Mouse (Mus musculus) embryonic fibroblast, embryonic 13.5 days (primary cell): Measurements from ENCODE around the gene Cx3cr1. TPM values are rescaled to one million over a fixed set of nuclear protein-coding genes. Genes with fewer than 3 reads are reported as not detected.

Source experiments
- H3K27ac ChIP-seq: 2 replicates; pipeline ENCODE4 v1.5.1; 2012; ENCODE audit warnings: low read length, control low read depth, inconsistent platforms; ENCODE audit not compliant: insufficient read depth
- H3K4me1 ChIP-seq: 2 replicates; pipeline ENCODE4 v1.6.1; 2011; ENCODE audit warnings: low read length; ENCODE audit not compliant: control insufficient read depth, insufficient read depth
- H3K4me3 ChIP-seq: 2 replicates; pipeline ENCODE4 v1.5.1; 2011; ENCODE audit warnings: mild to moderate bottlenecking, control low read depth, low read length; ENCODE audit not compliant: insufficient read depth
- CTCF ChIP-seq: IDR thresholded peaks from 2 replicates; pipeline ENCODE4 v1.5.1; 2011; ENCODE audit warnings: mild to moderate bottlenecking, control low read depth, low read length, moderate library complexity, borderline replicate concordance; ENCODE audit not compliant: insufficient read depth
- POLR2A ChIP-seq: IDR thresholded peaks from 2 replicates; pipeline ENCODE4 v1.6.1; 2011; ENCODE audit warnings: low read depth, mild to moderate bottlenecking, control low read depth, low read length, moderate library complexity
- polyA plus RNA-seq: library from polyadenylated mRNA; stranded (reverse); fragments of >200 nt; gene quantifications from 2 replicates; pipeline ENCODE4 v1.2.4, GENCODE M21; 2011; ENCODE audit warnings: low read depth; ENCODE audit not compliant: missing spikeins, insufficient read length

The Cx3cr1 gene
- polyA plus RNA-seq, 1 experiment, result 2.9 TPM

DNA sequence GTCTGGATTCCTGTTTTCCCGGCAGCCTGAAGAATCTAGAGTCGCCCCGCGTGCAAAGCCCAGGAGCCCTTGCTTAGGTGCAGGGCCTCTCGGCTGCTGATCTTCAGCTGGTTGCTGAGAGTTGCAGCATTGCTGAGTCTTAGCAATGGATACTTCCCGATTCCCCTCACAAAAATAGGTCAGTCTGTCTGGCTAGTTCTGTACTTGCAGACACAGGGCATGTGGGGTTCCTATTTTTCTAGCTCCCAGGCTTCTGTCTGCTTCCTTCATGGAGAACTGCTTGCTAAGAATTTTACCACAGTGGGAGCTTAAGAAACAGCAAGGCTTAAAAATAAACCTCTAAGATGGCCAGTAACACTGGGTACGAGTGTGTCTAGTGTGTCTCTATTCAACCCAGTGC, 32.3 kb downstream of the Cx3cr1 start:
- H3K4me3 ChIP-seq, result no peak overlapping the region
- TF ChIP-seq POLR2A, result no peak
- no peak for TF ChIP-seq CTCF
- no peaks in the 10 kb centered on the region for H3K4me1 ChIP-seq
- no peak overlapping the region for H3K27ac ChIP-seq

- Histone ChIP-seq H3K4me3 (no peak overlapping the region), H3K27ac (no peak overlapping the region), H3K4me1 (no peaks in the 10 kb centered on the region)
- TF ChIP-seq POLR2A, result no peak
- TF ChIP-seq CTCF, result no peak
Measured at GRCm38 (mm10) chr9:120034375-120034774, 35.3 kb downstream of the Cx3cr1 start.

- TF ChIP-seq POLR2A, result no peak
- no peak for TF ChIP-seq CTCF
- no peak overlapping the region for H3K27ac ChIP-seq
- 0 out of 2 replicates have a peak, but pooled peaks cover under 1% of the 10 kb centered on the region for H3K4me1 ChIP-seq
- H3K4me3 ChIP-seq, result no peak overlapping the region
Measured at GRCm38 (mm10) chr9:120032710-120033109, 37.0 kb downstream of the Cx3cr1 start.

DNA sequence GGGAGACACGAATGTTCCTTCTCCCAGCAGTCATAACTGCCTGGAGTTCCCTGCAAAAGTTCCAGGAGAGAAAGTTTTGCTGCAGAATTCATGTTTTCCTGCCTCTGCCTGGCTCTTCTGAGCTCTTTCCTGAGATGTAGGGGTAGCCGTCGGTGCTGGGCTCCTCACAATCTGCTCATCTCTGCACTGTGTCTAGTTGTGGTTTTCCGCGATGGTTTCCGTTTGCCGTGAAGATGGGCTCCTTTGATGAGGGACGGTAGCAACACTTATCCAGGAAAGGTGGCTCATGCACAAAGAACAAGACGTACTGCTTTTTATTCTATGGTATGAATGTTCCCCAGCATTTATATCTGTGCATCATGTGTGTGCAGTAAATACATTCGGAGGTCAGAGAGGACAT, 39.3 kb downstream of the Cx3cr1 start:
- Histone ChIP-seq H3K27ac (no peak overlapping the region), H3K4me3 (no peak overlapping the region), H3K4me1 (peaks cover 8% of the 10 kb centered on the region; the same call in 1 of the 2 replicates)
- TF ChIP-seq CTCF, result no peak
- TF ChIP-seq POLR2A, result no peak

DNA sequence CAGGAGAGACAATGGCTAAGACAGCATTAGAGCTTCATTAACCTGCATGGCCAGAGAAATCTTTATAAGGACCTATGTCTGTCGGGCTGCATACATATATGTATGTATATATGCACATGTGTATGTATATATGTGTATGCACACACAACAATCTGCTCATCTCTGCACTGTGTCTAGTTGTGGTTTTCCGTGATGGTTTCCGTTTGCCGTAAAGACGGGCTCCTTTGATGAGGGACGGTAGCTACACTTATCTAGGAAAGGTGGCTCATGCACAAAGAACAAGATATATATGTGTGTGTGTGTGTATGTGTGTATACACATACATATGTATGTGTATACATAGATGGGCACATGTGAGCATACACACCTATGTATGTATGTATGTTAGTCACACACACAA, 39.8 kb downstream of the Cx3cr1 start:
- Histone ChIP-seq H3K4me3 (no peak overlapping the region), H3K4me1 (peaks cover 8% of the 10 kb centered on the region; the same call in 1 of the 2 replicates), H3K27ac (no peak overlapping the region)
- no peak for TF ChIP-seq CTCF
- TF ChIP-seq POLR2A, result no peak

DNA sequence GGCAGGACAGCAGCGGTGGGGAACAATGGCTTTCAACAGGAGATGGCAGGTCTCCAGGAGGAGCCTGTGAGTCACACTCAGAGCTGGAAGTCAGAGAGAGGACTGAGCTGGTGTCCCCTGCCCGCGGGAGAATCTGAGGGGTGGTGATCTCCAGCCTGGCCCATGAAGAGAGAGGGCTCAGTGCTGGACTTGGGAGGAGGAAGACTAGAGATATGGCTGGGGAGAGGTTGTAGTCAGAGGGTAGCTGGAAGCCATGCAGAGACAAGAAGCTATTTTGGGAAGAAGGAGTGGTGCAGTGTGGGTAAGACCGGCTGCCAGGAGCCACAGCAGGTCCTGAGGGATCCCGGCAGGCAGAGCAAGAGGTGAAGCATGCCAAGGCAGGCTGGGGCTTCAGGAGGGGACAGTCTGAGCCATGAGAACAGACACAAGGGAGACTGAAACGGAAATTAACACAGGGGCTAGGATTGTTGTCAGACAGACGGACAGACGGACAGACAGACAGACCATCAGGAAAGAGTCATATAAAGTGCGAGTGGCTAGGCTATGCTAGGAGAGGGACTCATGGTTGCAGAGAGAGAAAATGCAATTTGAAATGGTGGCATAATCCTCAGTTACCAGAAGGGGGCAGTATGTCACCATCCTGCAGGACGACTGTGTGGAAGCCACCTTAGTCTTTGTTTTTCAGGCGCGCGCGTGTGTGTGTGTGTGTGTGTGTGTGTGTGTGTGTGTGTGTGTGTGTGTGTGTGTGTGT, 42.1 kb downstream of the Cx3cr1 start:
- Histone ChIP-seq H3K4me1 (peaks cover 8% of the 10 kb centered on the region; the same call in 1 of the 2 replicates), H3K27ac (peak overlapping the region; percentile 36), H3K4me3 (no peak overlapping the region)
- no peak for TF ChIP-seq POLR2A
- TF ChIP-seq CTCF, result peak; percentile 74; the same call in 1 of the 2 replicates

- TF ChIP-seq POLR2A, result no peak
- no peak for TF ChIP-seq CTCF
- no peak overlapping the region for H3K27ac ChIP-seq
- no peak overlapping the region for H3K4me3 ChIP-seq
- H3K4me1 ChIP-seq, result peaks cover 10% of the 10 kb centered on the region
Measured at GRCm38 (mm10) chr9:120024625-120025024, 45.1 kb downstream of the Cx3cr1 start.

GRCm38 (mm10) chr9:120024171-120024570, 45.5 kb downstream of the Cx3cr1 start:
- no peak overlapping the region for H3K4me3 ChIP-seq
- no peak overlapping the region for H3K27ac ChIP-seq
- no peak for TF ChIP-seq POLR2A
- peaks cover 10% of the 10 kb centered on the region for H3K4me1 ChIP-seq

- peaks cover 10% of the 10 kb centered on the region for H3K4me1 ChIP-seq
- TF ChIP-seq CTCF, result no peak
- no peak for TF ChIP-seq POLR2A
- no peak within 1 kb of the TSS for H3K4me3 ChIP-seq
- no peak within 1 kb of the TSS for H3K27ac ChIP-seq
Measured at GRCm38 (mm10) chr9:120023086-120023811, 46.4 kb downstream of the Cx3cr1 start, which contains the start of gene Xirp1. Gene Xirp1 (minus strand): TSS chr9:120023598.

GRCm38 (mm10) chr9:120021164-120021563, 48.5 kb downstream of the Cx3cr1 start:
- H3K27ac ChIP-seq, result no peak overlapping the region
- H3K4me1 ChIP-seq, result peaks cover 2% of the 10 kb centered on the region; the same call in 1 of the 2 replicates
- no peak for TF ChIP-seq CTCF
- no peak for TF ChIP-seq POLR2A
- no peak overlapping the region for H3K4me3 ChIP-seq
